14 mouse cellular contexts compared by ENCODE assay signal in genomic region chr5:112678153-112678552, GRCm38 (mm10).
"Had no signal": no experiment of that assay in that cellular context is flagged by ENCODE, and none has a peak within 500 bp of the region (broad histone marks: within the 10 kb centered on the region; RNA-seq: fewer than 3 reads in every experiment).

No protein-coding gene starts in this region.

- H3K4me3 ChIP-seq: limb, embryonic 10.5 days; liver, embryonic 15.5 days had no signal

- DNase-seq: kidney, adult 18-20 months; kidney, postnatal 14 days; lung, adult 2 months; lung, postnatal 36 days; right cerebral cortex, adult 18-20 months; right cerebral cortex, postnatal 25 days; thymus, adult 18-20 months; thymus, postnatal 14 days had no signal

- H3K36me3 ChIP-seq: limb, embryonic 10.5 days; liver, embryonic 15.5 days had no signal

- H3K27ac ChIP-seq: limb, embryonic 10.5 days; liver, embryonic 15.5 days; stomach, postnatal 0 days had no signal

- H3K4me2 ChIP-seq: liver, embryonic 11.5 days; liver, embryonic 15.5 days had no signal

- ATAC-seq: inflammation-experienced regulatory T-cells, adult 6 months; lung, postnatal 0 days had no signal

- H3K27me3 ChIP-seq: liver, embryonic 15.5 days had no signal

- H3K9me3 ChIP-seq: liver, embryonic 15.5 days had no signal

- H3K9ac ChIP-seq: liver, embryonic 15.5 days had no signal

- H3K4me1 ChIP-seq: limb, embryonic 10.5 days; liver, embryonic 15.5 days had no signal
